Mouse (Mus musculus) liver, embryonic 14.5 days (tissue): ENCODE measurements around the gene Tmem88. TPM values are rescaled to one million over a fixed set of nuclear protein-coding genes. Genes with fewer than 3 reads are reported as not detected.

ENCODE experiments used
- ATAC-seq: fragments of 200-750 bp; cut with Nextera tagmentation; 2 replicates; pipeline ENCODE4 v1.8.0; 2017; ENCODE audit warnings: moderate number of reproducible peaks, mild to moderate bottlenecking, moderate library complexity; ENCODE audit not compliant: insufficient read depth
- DNase-seq, 3 experiments: peaks; one replicate each; pipeline ENCODE4 v3.0.0-alpha.2; 2012 to 2013; ENCODE audit warnings: low read depth in 3 of 3, low spot score in 3 of 3
- H3K27ac ChIP-seq: fragments of 300-500 bp; sonication (generic); 2 replicates; pipeline ENCODE4 v1.5.1; 2014; ENCODE audit warnings: moderate library complexity, mild to moderate bottlenecking, control low read depth, inconsistent platforms
- H3K27me3 ChIP-seq: fragments of 300-500 bp; sonication (generic); 2 replicates; pipeline ENCODE4 v1.6.1; 2014; ENCODE audit warnings: mild to moderate bottlenecking, low read length, moderate library complexity; ENCODE audit not compliant: control insufficient read depth, insufficient read depth
- H3K36me3 ChIP-seq: fragments of 300-500 bp; sonication (generic); replicated peaks from 2 replicates; pipeline ENCODE4 v1.6.1; 2014; ENCODE audit warnings: low read depth; ENCODE audit not compliant: control insufficient read depth, insufficient read depth
- H3K4me1 ChIP-seq, 2 experiments: fragments of 200-500 bp in 1 of 2; fragments of 300-500 bp in 1 of 2; sonication (generic) in 1 of 2; replicated peaks; 2 replicates each; pipeline ENCODE4 v1.6.1; 2012 to 2014; ENCODE audit warnings: antibody characterized with exemption in 1 of 2, inconsistent platforms in 1 of 2, low read length in 1 of 2; ENCODE audit not compliant: control insufficient read depth in 2 of 2, insufficient read depth in 2 of 2
- H3K4me2 ChIP-seq: fragments of 300-500 bp; sonication (generic); 2 replicates; pipeline ENCODE4 v1.6.1; 2014; ENCODE audit warnings: low read depth, mild to moderate bottlenecking, control low read depth, moderate library complexity
- H3K4me3 ChIP-seq, 2 experiments: fragments of 200-500 bp in 1 of 2; fragments of 300-500 bp in 1 of 2; sonication (generic) in 1 of 2; 2 replicates each; pipeline ENCODE4 v1.5.1; 2012 to 2014; ENCODE audit warnings: low read depth in 2 of 2, low read length in 2 of 2, mild to moderate bottlenecking in 2 of 2, control low read depth in 1 of 2, inconsistent platforms in 1 of 2, moderate library complexity in 1 of 2; ENCODE audit not compliant: insufficient read depth in 1 of 2
- H3K9ac ChIP-seq: fragments of 300-500 bp; sonication (generic); replicated peaks from 2 replicates; pipeline ENCODE4 v1.6.1; 2014; ENCODE audit warnings: mild to moderate bottlenecking, control low read depth, moderate library complexity
- H3K9me3 ChIP-seq: fragments of 300-500 bp; sonication (generic); 2 replicates; pipeline ENCODE4 v1.6.1; 2016; ENCODE audit warnings: low read length, mixed read lengths; ENCODE audit not compliant: control insufficient read depth
- CTCF ChIP-seq: IDR thresholded peaks from 2 replicates; pipeline ENCODE4 v1.5.1; 2016; ENCODE audit warnings: antibody characterized with exemption, low read depth, control low read depth
- EP300 ChIP-seq: IDR thresholded peaks from 2 replicates; pipeline ENCODE4 v1.6.1; 2016; ENCODE audit warnings: antibody characterized with exemption, low read depth
- WGBS: fragments of 180-500 bp; shearing (Covaris S2); extraction: QIAGEN DNeasy Blood & Tissue Kit; methylation state at CpG from one replicate; pipeline ENCODE4 v1.1.7; 2014; ENCODE audit not compliant: insufficient replicate concordance; 5-methylcytosine and 5-hydroxymethylcytosine counted together
- polyA plus RNA-seq, 2 experiments: library from polyadenylated mRNA; depleted of rRNA in 1 of 2; stranded (reverse) in 1 of 2; unstranded in 1 of 2; fragments of >200 nt; fragmentation: Nextera tagmentation in 1 of 2; extraction: Ambion mirVana in 1 of 2; gene quantifications; 2 replicates each; pipeline versions ENCODE4 v1.2.1 to v1.2.3; 2012 to 2014

Gene Tmem88
- polyA plus RNA-seq, 2 experiments: 3.7 to 4.6 TPM

DNA sequence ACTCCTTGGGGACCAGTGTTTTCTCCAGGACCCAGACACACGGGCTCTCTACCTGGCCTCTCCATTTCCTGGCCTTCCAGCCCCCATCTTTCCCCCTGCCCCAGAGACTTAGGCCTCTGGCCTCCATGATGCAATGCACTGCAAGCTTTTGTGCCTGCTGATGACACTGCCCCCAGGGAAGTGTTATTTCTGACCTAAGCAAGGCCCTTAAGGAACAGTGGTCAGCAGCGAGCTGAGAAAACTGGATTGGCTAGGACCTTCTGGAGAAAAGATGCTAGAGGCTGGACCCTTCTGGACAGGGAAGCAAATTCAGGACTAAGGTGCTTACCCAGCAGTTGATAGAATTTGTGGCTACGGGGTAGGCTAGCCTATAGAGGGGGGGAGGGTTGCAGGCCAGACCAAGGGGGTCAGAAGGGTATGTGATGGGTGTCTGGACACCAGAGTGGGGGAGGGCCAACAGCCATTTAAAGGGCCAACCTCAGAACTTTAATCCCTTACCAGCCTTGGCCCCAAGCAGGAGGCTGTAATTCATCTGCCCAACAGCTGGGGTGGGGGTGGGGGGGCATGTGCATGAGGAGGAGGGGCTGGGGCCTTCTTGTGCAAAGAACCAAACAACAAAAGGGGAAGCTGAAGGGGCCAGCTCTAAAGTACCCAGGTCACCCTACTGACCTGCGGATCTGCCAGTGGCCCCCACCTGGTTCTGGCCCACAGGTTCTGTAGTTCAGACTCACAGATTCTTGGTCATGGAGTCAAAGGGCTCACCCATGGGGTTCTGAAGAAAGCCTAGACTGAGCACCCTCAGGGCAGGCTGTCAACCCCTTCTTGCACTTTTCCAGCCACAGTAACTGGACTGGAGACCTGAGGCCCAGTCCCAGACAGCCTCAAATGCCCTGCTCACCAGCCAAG is 16.6 kb upstream of the Tmem88 start:
- no peak for ATAC-seq
- H3K9ac ChIP-seq: no peak overlapping the region; the same call in 1 of the 2 replicates
- H3K4me1 ChIP-seq: peaks cover 16 to 50% of the 10 kb centered on the region in 2 experiments
- peak overlapping the region; percentile 60 for H3K4me2 ChIP-seq
- H3K27me3 ChIP-seq: peaks cover 17% of the 10 kb centered on the region
- H3K9me3 ChIP-seq: no peaks in the 10 kb centered on the region
- TF ChIP-seq CTCF (no peak), EP300 (no peak)
- no peak for DNase-seq
- WGBS: 33% methylated on average over 4 of the region's 4 CpGs
- peak overlapping the region; percentile 47 to 63 for H3K4me3 ChIP-seq
- no peaks in the 10 kb centered on the region for H3K36me3 ChIP-seq
- H3K27ac ChIP-seq: no peak overlapping the region

GRCm38 (mm10) chr11:69413221-69414181 is 15.5 kb upstream of the Tmem88 start, which contains the start of gene Kdm6b:
Kdm6b (minus strand) TSS chr11:69413675.
- Histone ChIP-seq H3K4me1 (peaks cover 10 to 40% of the 10 kb centered on the region in 2 experiments), H3K4me2 (peak within 1 kb of the TSS; percentile 60), H3K27ac (no peak within 1 kb of the TSS), H3K36me3 (no peaks in the 10 kb centered on the region), H3K9me3 (no peaks in the 10 kb centered on the region), H3K9ac (no peak within 1 kb of the TSS), H3K27me3 (peaks cover 17% of the 10 kb centered on the region), H3K4me3 (no peak within 1 kb of the TSS; a peak in 1 of 4 replicates)
- WGBS: 42% methylated on average over 12 of the region's 12 CpGs
- TF ChIP-seq EP300 (no peak), CTCF (no peak)
- DNase-seq: no peak
- no peak for ATAC-seq

DNA sequence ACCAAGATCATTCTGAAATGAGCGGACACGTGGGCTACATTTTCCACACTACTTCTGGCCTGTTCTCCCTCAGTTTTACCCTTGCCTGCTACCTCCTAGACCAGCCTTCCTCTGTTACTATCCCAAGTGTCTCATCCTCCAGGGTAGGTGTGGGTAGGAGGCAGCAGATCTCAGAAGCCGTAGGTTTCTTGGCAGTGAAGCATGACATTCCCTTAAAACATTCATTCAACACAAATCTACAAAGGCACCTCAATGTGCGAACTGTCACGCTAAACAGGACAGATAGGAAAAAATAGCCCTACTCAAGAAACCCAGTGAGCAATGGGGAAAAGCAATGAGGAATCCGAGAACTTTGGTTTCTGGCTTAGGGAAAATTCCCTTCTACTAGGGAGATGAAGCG is 14.5 kb upstream of the Tmem88 start:
- TF ChIP-seq EP300 (no peak), CTCF (no peak)
- no peak overlapping the region for H3K9ac ChIP-seq
- no peaks in the 10 kb centered on the region for H3K9me3 ChIP-seq
- no peak overlapping the region for H3K4me3 ChIP-seq
- no peak overlapping the region for H3K27ac ChIP-seq
- H3K36me3 ChIP-seq: no peaks in the 10 kb centered on the region
- H3K27me3 ChIP-seq: peaks cover 9% of the 10 kb centered on the region
- H3K4me2 ChIP-seq: peak overlapping the region; percentile 100
- ATAC-seq (no peak), DNase-seq (no peak)
- WGBS: 75% methylated on average over 7 of the region's 7 CpGs
- H3K4me1 ChIP-seq: peaks cover 8 to 38% of the 10 kb centered on the region in 2 experiments

GRCm38 (mm10) chr11:69411538-69412203 is 13.6 kb upstream of the Tmem88 start:
- Histone ChIP-seq H3K4me1 (peaks cover 8 to 32% of the 10 kb centered on the region in 2 experiments), H3K36me3 (no peaks in the 10 kb centered on the region), H3K9me3 (no peaks in the 10 kb centered on the region), H3K27me3 (no peaks in the 10 kb centered on the region; the same call in 1 of the 2 replicates), H3K4me3 (peak overlapping the region; percentile 62 to 94), H3K4me2 (peak overlapping the region; percentile 100), H3K9ac (peak overlapping the region; percentile 68), H3K27ac (peak overlapping the region; percentile 82)
- under 1% methylated on average over 39 of the region's 39 CpGs for WGBS
- DNase-seq (peak in 1 of 3 experiments; percentile 74), ATAC-seq (peak; percentile 29; the same call in 1 of the 2 replicates)
- TF ChIP-seq EP300 (no peak), CTCF (peak; percentile 16; the same call in 1 of the 2 replicates)
